Comparison of ENCODE assay signal across 5 mouse cellular contexts in the genomic region with DNA sequence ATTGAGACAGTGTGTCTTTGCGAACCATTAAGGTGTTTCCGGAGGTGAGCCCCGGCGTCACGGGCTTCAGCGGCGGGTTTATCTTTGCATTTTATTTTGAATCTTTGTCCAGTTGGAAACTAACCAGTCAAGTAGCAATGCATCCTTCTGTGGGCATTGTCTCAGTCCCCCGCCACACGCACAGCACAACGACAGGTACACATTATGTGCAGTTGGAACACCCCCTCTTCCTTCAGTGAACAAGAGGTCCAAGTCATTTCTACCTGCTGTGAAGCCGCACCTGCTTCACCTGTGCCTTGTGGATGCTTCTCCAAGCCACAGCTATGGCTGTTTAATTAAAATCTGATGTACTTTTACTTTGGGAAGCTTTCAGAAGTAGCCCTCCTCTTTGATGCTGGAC. TPM values are rescaled to one million over a fixed set of nuclear protein-coding genes. Genes with fewer than 3 reads are reported as not detected.
"Had no signal": no experiment of that assay in that cellular context is flagged by ENCODE, and none has a peak within 500 bp of the region (broad histone marks: within the 10 kb centered on the region; RNA-seq: fewer than 3 reads in every experiment).

No protein-coding gene starts in this region.

- H3K27ac ChIP-seq: limb, embryonic 13.5 days; liver, embryonic 14.5 days; midbrain, embryonic 13.5 days had no signal

RNA-seq across cellular contexts. Expression of a gene that starts 0.8 kb away (rescaled TPM):
- total RNA-seq: liver, adult 2 months; megakaryocyte-erythroid progenitor cell, adult 5-6 weeks had no signal
- polyA plus RNA-seq: liver, adult 2 months had no signal
